Mouse (Mus musculus) ES-E14 (cell line): ENCODE measurements around the gene Ttc34. TPM values are rescaled to one million over a fixed set of nuclear protein-coding genes. Genes with fewer than 3 reads are reported as not detected.
A peak's percentile ranks its signal among the peaks of the same experiment; 100 is the strongest.

Experiments used
- DNase-seq: peaks from one replicate; pipeline ENCODE4 v3.0.0-alpha.2; 2013; ENCODE audit warnings: low read depth, low spot score
- H3K27ac ChIP-seq: 2 replicates; pipeline ENCODE4 v1.5.1; 2012; ENCODE audit warnings: low read depth, mild to moderate bottlenecking, low read length, moderate library complexity, mixed read lengths; ENCODE audit not compliant: poor library complexity, insufficient read depth, severe bottlenecking
- H3K36me3 ChIP-seq: 2 replicates; pipeline ENCODE4 v1.6.1; 2012; ENCODE audit warnings: mild to moderate bottlenecking, low read length, moderate library complexity, mixed read lengths; ENCODE audit not compliant: control insufficient read depth, poor library complexity, insufficient read depth, severe bottlenecking
- H3K4me1 ChIP-seq, 2 experiments: fragments of 150-350 bp in 1 of 2; sonication (generic) in 1 of 2; 2 replicates each; pipeline ENCODE4 v1.6.1; 2012; ENCODE audit warnings: low read length in 2 of 2, mild to moderate bottlenecking in 1 of 2, mixed read lengths in 1 of 2; ENCODE audit not compliant: control insufficient read depth in 2 of 2, insufficient read depth in 2 of 2, poor library complexity in 1 of 2
- H3K4me3 ChIP-seq, 2 experiments: fragments of 150-350 bp in 1 of 2; sonication (generic) in 1 of 2; 2 replicates each; pipeline ENCODE4 v1.5.1; 2012; ENCODE audit warnings: low read length in 2 of 2, low read depth in 1 of 2, mild to moderate bottlenecking in 1 of 2, mixed read lengths in 1 of 2; ENCODE audit not compliant: insufficient read depth in 1 of 2, poor library complexity in 1 of 2, severe bottlenecking in 1 of 2
- H3K9ac ChIP-seq: 2 replicates; pipeline ENCODE4 v1.6.1; 2012; ENCODE audit warnings: low read depth, mild to moderate bottlenecking, low read length, mixed read lengths; ENCODE audit not compliant: poor library complexity, insufficient read depth, severe bottlenecking
- H3K9me3 ChIP-seq: fragments of 150-350 bp; sonication (generic); 2 replicates; pipeline ENCODE4 v1.6.1; 2012; ENCODE audit warnings: low read depth, mild to moderate bottlenecking, low read length; ENCODE audit not compliant: control insufficient read depth, insufficient read depth
- CHD2 ChIP-seq: IDR thresholded peaks from 2 replicates; pipeline ENCODE4 v1.6.1; 2014; ENCODE audit warnings: mild to moderate bottlenecking, low read depth, low read length, inconsistent platforms
- HCFC1 ChIP-seq: IDR thresholded peaks from 2 replicates; pipeline ENCODE4 v1.6.1; 2012; ENCODE audit warnings: low read length, inconsistent platforms, borderline replicate concordance; ENCODE audit not compliant: insufficient read depth
- MAFK ChIP-seq: IDR thresholded peaks from 2 replicates; pipeline ENCODE4 v1.6.1; 2014; ENCODE audit warnings: mild to moderate bottlenecking, low read depth, low read length, inconsistent platforms; ENCODE audit not compliant: insufficient read depth
- ZC3H11A ChIP-seq: IDR thresholded peaks from 2 replicates; pipeline ENCODE4 v1.6.1; 2012; ENCODE audit warnings: low read depth, mild to moderate bottlenecking, inconsistent platforms, low read length, borderline replicate concordance
- ZNF384 ChIP-seq: IDR thresholded peaks from 2 replicates; pipeline ENCODE4 v1.6.1; 2012; ENCODE audit warnings: low read depth, low read length, inconsistent platforms
- in situ Hi-C, 2 experiments: fragments of 600-800 bp; cut with MboI; formaldehyde crosslinking; loops; one replicate each; pipeline ENCODE4 v1.15.1; 2025; ENCODE audit warnings: low sequenced_read_pairs in 2 of 2, inconsistent platforms in 1 of 2; ENCODE audit not compliant: unreplicated experiment in 2 of 2
- total RNA-seq: library from RNA; depleted of rRNA; stranded (reverse); fragments of 300-350 nt; gene quantifications from 2 replicates; pipeline ENCODE4 v1.2.3, GENCODE M21; 2012

The Ttc34 gene
- total RNA-seq, 1 experiment = 0.22 TPM

DNA sequence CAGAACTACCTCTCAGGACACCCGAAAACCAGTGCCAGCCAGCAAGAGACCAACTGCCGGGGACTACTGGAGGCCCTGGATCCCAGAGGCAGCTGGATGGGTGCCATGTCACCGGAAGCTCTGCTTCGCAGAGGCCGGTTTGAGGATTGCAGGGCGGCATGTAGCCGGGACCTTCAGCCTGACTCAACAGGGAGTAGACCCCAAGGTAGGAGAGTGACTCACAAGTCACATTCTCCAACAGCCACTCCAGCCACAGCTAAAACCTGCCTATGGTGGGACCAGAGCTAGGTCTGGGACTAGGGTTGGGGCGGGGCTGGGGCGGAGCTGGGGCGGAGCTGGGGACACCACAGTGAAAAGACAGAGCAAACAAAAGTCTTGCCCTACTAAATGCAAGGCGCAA is 2.1 kb downstream of the Ttc34 start:
- no peak for DNase-seq
- in situ Hi-C loops = no loop called here
- Histone ChIP-seq H3K27ac (no peak overlapping the region), H3K9me3 (no peaks in the 10 kb centered on the region), H3K9ac (no peak overlapping the region), H3K36me3 (no peaks in the 10 kb centered on the region), H3K4me1 (peaks cover 0 to 14% of the 10 kb centered on the region in 2 experiments; a peak in 2 of 4 replicates), H3K4me3 (0 out of 4 replicates have a peak overlapping the region, but pooled peaks of 1 of the 2 experiments have one; percentile 33)
- TF ChIP-seq ZC3H11A (no peak), HCFC1 (no peak), ZNF384 (no peak), CHD2 (no peak), MAFK (no peak)

DNA sequence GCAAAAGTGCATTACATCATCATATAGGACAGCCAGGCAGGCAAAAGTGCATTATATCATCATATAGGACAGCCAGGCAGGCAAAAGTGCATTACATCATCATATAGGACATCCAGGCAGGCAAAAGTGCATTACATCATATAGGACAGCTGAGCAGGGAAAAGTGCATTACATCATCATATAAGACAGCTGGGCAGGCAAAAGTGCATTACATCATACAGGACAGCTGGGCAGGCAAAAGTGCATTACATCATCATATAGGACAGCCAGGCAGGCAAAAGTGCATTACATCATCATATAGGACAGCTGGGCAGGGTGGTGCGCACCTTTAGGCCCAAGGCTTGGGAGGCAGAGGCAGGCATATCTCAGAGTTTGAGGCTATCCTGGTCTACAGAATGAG is 15.4 kb downstream of the Ttc34 start:
- H3K9ac ChIP-seq = no peak overlapping the region
- H3K36me3 ChIP-seq = no peaks in the 10 kb centered on the region
- in situ Hi-C loops = no loop called here
- H3K27ac ChIP-seq = no peak overlapping the region
- no peak overlapping the region for H3K4me3 ChIP-seq
- no peak for DNase-seq
- H3K4me1 ChIP-seq = peaks cover 0 to 5% of the 10 kb centered on the region in 2 experiments; a peak in 1 of 4 replicates
- TF ChIP-seq ZNF384 (no peak), HCFC1 (no peak), CHD2 (no peak), MAFK (no peak), ZC3H11A (no peak)
- no peaks in the 10 kb centered on the region for H3K9me3 ChIP-seq

DNA sequence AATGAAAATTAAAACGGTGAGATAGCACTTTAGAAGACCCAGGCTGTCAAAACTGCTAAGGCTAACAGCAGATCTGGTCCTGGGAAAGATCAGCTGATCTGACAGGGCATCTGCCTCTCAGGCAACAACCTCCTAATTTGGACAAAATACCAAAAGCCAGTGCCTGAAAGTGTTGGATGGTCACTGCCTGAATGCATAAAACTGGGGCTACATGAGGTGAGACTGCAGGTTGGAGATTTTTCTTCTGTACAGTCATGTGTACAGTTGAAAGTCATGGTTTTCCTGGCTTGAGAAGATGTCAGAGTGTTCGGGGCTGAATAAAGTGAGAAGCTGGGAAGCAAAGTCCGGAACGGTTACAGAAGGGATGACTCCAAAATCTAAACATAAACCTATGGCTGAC is 16.6 kb downstream of the Ttc34 start:
- in situ Hi-C loops = no loop called here
- TF ChIP-seq MAFK (no peak), CHD2 (no peak), ZC3H11A (no peak), HCFC1 (no peak), ZNF384 (no peak)

DNA sequence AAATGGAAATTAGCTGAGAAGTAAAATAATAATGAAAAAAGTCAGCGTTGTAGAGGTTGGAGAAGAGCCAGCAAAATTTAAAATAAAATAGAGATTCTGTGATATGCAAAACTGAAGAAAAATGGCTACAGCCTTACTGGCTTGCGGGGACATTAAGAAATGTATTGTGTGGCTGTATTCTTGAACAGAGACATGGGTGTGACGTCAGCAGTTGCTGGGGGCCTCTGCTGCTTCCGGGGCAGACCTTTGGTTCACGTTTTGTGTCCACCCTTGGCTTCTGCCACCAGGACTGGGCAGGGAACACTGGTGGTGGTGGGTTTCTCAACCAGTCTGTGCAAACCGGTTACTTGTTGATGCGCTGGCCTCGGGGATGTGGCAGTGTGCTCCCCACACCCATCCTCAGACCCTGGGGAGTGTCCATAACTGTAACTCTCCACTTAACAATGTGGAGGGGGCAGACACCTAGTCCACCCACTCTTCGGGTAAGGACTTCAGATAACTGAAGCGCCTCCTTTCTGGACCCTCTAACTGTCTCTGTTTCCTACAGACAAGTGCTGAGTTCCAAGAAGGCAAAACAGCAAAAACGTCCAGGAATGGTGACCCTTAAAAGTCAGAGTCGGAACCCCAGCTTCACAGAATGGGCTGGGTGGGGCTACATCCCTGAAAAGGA is 17.6 kb downstream of the Ttc34 start:
- Histone ChIP-seq H3K4me1 (peaks cover 0 to 5% of the 10 kb centered on the region in 2 experiments; a peak in 1 of 4 replicates), H3K9ac (no peak overlapping the region), H3K36me3 (no peaks in the 10 kb centered on the region), H3K27ac (no peak overlapping the region), H3K9me3 (no peaks in the 10 kb centered on the region), H3K4me3 (no peak overlapping the region)
- no peak for DNase-seq
- TF ChIP-seq ZC3H11A (no peak), MAFK (no peak), HCFC1 (no peak), ZNF384 (no peak), CHD2 (no peak)
- in situ Hi-C loops = no loop called here

More for the DNA sequence above, 16.6 kb downstream of the Ttc34 start:
- Histone ChIP-seq H3K4me1 (peaks cover 0 to 5% of the 10 kb centered on the region in 2 experiments; a peak in 1 of 4 replicates), H3K9me3 (no peaks in the 10 kb centered on the region), H3K4me3 (no peak overlapping the region), H3K36me3 (no peaks in the 10 kb centered on the region), H3K9ac (no peak overlapping the region), H3K27ac (no peak overlapping the region)
- DNase-seq = no peak
